Mouse (Mus musculus) layer of hippocampus, adult 11-12 months (tissue): Measurements from ENCODE around the gene Zfp740.
"Not testable (repeated sequence)": the region's sequence is repeated elsewhere in the genome, so short reads cannot be mapped to it uniquely, and the experiment has no call there.

Experiments
- DNase-seq: peaks from one replicate; pipeline ENCODE4 v3.0.0; 2022; ENCODE audit warnings: low spot score

Gene Zfp740

GRCm38 (mm10) chr15:102192820-102193386, 10.1 kb upstream of the Zfp740 start:
- DNase-seq, result no peak

- DNase-seq, result no peak
Observed at GRCm38 (mm10) chr15:102193652-102194051, 9.4 kb upstream of the Zfp740 start.

- DNase-seq, result no peak
Observed at GRCm38 (mm10) chr15:102194439-102194838, 8.6 kb upstream of the Zfp740 start.

GRCm38 (mm10) chr15:102195373-102195772, 7.7 kb upstream of the Zfp740 start:
- no peak for DNase-seq

DNA sequence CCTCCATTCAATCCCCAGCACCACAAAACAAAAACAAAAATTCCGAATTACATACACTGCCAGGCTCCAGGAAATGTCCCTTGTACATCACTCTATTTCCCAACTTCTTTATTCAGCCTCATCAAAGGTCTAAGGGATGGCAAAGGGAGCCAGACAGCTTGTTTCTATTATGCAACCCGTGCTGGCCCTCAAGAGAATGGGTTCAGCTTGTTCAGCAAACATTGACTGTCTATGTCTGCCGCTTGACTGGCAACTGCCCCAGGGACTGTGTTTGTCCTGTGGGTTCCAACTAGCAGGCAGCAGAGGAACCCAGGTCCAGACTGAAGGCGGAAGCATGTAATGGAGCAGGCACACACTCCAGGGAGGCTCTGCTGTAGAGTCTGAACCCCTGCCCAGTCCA, 4.2 kb upstream of the Zfp740 start:
- no peak for DNase-seq

GRCm38 (mm10) chr15:102203835-102204381, 859 bp downstream of the Zfp740 start:
- peak; percentile 64 for DNase-seq

DNA sequence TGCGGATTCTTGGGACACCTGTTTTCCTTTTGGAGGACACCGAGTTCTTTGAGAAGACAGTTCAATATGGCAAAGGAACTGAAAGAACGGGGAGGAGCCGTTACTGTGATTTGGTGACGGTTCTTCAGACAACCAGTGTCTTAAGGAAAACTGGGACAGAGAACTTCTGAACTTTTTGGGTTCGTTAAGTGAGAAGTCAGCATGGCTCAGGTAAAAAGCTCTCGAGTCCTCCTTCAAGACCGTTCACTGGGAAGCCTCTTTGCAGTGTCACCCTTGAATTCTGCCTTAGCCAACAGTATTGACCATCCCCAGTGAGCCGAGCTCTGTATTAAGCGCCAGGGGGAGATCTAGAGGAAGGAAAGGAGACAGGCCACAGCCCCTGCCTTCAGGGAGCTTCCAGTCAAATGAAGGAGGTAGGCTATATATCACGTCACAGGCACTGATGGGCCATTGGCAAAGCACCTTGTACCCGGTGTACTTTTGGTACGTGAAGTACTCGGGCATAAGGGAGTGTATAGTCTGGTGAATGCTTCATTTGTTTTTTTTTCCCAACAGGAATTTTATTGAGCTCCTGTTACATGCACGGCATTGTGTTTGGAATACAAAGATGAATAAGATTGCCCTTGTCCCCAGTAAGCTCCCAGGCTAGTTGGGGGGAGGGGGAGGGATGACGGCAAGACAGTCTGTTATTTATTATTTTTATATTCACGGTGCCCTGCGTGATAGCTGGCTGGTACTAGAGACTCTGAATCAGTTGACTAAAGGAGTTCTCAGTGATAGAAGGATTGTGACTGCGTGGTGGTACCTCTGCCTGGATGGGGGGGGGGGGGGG, 1.8 kb downstream of the Zfp740 start, which contains the start of gene Csad:
TSS of gene Csad (minus strand) at position 51 of the 832 bp plus-strand sequence.
- no peak for DNase-seq

DNA sequence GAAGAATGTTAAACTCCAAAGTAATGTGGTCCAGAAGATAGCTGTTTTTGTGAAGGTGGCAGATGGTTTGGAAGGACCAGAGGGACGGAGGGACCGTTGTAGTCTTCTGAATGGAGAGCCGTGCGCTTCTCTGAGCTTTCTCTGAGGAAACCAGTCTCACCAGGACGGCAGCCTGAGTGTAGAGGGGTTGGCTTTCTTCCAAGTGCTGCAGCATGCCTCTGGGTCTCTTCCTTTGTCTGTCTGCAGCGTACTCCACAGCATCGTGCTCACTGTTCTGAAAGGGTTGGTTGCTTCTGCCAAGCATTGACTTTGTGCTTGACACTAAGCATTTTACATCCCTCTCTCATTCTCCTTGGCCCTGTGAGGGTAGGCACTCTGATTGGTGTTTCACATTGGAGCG, 2.7 kb downstream of the Zfp740 start:
- DNase-seq, result peak; percentile 62

- DNase-seq, result no peak
Observed at GRCm38 (mm10) chr15:102207351-102207750, 4.3 kb downstream of the Zfp740 start.

- DNase-seq, result no peak
Observed at GRCm38 (mm10) chr15:102208092-102208561, 5.1 kb downstream of the Zfp740 start.

DNA sequence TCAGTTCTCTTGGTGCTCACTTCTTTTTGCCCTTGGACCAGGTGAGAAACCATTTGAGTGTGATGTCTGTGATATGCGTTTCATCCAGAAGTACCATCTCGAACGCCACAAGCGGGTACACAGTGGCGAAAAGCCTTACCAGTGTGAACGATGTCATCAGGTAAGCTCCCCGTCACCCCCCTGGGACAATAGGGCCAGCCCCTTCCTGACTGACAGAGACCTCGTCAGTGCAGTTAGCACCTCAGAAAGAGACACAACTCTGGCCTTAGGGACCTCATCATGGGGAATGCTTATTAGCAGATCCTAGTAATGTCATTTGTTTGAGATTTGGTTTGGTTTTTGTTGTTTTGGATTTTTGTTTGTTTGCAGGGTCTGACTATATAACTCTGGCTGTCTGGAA, 6.1 kb downstream of the Zfp740 start:
- no peak for DNase-seq

DNA sequence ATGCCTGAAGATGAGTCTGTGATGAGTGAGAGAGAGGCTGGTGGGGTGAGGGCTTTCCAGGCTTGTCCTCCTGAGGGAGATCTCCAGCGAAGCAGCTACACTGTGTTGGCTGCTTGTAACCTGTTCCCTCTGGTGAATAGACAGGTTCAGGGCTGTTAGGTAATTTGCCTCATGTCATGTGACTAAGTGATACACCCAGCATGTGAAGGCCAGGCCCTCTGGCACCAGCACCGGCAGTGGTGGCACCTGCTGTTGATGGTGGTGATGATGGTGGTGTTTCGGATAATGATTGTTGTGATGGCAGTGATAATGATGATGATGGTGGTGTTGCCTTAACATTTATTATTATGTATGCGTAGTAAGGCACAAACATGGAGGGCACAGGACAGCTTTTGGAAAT, 7.8 kb downstream of the Zfp740 start:
- no peak for DNase-seq

DNA sequence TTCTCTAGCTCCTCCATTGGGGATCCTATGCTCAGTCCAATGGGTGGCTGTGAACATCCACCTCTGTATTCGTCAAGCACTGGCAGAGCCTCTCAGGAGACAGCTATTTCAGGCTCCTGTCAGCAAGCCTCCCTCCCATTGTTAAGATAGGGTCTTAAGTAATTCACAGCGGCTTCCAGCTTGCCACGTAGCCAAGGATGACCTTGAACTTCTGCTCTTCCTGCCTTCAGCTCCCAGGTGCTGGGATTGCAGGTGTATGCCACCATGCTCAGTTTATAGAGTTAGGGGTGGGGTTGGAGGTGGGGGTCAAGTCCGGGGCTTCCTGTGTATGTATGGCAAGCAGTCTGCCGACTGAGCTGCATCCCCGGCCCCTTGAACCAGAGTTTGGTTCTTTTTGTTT, 8.8 kb downstream of the Zfp740 start:
- no peak for DNase-seq

DNA sequence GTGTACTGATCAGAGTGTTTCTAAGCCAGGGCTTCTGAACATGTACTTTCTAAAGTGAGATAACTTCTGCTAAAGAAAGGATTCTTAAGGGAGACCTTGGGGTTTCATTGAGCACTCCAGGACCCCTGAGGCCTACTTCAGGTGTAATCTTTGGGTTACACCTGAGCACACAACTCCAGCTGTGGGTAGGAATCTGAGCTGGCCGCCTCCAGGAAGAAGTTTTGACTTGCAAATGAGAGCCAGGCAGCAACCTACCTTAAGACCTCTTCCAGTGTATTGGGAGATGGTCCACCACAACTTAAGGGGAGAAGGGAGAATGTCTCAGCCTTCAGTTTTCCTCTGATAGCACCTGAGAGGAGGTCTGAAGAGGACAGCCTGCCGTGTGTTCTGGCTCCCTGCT, 11.1 kb downstream of the Zfp740 start:
- no peak for DNase-seq

DNA sequence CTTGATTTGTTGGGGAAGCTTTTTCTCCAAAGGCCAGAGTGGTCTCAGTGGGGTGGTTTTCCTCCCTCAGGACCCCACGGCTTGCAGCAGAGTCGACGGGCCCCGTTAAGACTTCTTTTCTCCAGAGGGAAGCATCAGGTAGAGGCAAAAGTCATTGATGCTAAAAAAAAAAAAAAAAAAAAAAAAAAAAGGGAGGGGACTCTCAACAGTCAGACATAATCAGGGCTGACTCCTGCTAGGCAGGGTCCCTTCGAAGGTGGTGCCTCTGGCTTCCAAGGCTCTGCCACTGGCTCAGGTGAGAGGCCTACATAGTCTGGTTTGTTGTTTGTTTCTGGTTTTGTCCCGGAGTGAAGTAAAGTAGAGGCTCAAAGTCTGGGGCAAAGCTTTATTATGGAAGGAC, 12.6 kb downstream of the Zfp740 start:
- no peak for DNase-seq

- DNase-seq, result no peak
Observed at GRCm38 (mm10) chr15:102216459-102217228, 13.6 kb downstream of the Zfp740 start.

GRCm38 (mm10) chr15:102217325-102217724, 14.3 kb downstream of the Zfp740 start:
- DNase-seq, result no peak

DNA sequence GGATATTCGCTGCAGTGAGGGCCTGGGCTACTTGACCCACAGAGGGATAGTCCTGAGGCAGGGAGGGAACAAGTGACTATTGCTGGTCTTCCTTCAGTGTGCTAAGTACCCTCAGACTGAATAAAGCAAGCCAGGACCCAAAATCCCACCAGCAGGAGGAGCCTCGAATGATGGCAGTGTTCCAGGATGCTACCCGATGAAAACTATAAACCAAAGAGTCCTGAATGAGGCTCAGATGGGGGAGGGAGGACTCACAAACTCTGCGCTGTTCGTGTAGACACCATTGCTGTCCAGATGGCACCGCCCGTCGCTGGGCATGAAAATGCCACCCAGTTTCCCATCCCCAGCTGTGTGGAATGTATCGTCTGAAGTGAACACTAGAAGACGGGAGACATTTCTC, 19.3 kb downstream of the Zfp740 start:
- DNase-seq, result no peak

GRCm38 (mm10) chr15:102224186-102224991, 21.3 kb downstream of the Zfp740 start:
- DNase-seq, result peak; percentile 84

DNA sequence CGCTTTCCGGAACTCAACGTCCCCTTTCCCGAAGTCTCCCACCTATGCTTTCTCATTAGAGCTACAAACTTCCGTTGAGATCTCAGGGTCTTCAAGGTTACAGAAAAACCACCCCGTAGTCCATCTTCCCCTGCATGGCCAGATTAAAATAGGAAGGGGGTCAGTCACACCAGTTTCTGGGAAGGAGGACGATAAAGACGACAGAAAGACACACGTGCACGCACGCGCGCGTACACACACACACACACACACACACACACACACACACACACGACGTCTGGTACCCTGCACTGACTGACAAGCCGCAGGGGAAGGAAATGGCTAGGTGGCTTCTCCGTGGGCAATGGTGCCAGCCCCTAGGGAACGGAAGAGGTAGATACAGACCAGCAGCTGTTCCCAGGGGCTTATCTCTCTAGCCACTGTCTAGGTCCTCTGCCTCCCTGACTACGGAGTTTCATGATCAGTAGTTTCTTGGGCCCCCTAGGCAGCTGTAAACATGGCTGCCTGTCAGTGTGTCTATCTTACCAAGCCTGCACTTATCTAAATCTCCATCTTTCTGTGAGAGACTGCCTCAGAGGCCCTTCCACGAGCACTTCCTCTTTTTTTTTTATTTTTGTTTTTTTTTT, 22.1 kb downstream of the Zfp740 start:
- no peak for DNase-seq

DNA sequence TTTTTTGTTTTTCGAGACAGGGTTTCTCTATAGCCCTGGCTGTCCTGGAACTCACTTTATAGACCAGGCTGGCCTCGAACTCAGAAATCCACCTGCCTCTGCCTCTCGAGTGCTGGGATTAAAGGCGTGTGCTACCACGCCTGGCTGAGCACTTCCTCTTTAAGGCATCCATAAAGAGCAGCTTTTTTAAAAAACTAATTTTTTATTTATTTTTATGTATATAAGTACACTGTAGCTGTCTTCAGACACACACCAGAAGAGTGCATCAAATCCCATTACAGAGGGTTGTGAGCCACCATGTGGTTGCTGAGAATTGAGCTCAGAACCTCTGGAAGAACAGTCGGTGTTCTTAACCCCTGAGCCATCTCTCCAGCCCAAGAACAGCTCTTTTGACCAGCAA, 22.6 kb downstream of the Zfp740 start:
- DNase-seq, result not testable (repeated sequence)
